Mouse (Mus musculus): Measurements from ENCODE around the gene 4931409K22Rik. TPM values are rescaled to one million over a fixed set of nuclear protein-coding genes. Genes with fewer than 3 reads are reported as not detected.

The 4931409K22Rik gene
- polyA plus RNA-seq, 1 experiment from 2014 or later = 0.23 TPM

GRCm38 (mm10) chr5:24508406-24508805 lies 48.2 kb downstream of the 4931409K22Rik start:
- H3K9ac ChIP-seq = no peak overlapping the region
- H3K36me3 ChIP-seq = no peaks in the 10 kb centered on the region
- no peak for ATAC-seq (replicated peaks; ENCODE audit: low FRiP score)
- 92% methylated on average over 7 of the region's 7 CpGs for WGBS
- no peak overlapping the region for H3K27ac ChIP-seq
- 0 out of 2 replicates have a peak, but pooled peaks cover 2% of the 10 kb centered on the region for H3K9me3 ChIP-seq (replicated peaks)
- H3K4me1 ChIP-seq = peaks cover 19% of the 10 kb centered on the region
- no peak overlapping the region for H3K4me2 ChIP-seq
- H3K4me3 ChIP-seq (replicated peaks) = no peak overlapping the region
- H3K27me3 ChIP-seq = peaks cover 35% of the 10 kb centered on the region

- H3K27me3 ChIP-seq = peaks cover 28% of the 10 kb centered on the region
- no peak overlapping the region for H3K4me2 ChIP-seq
- 0 out of 2 replicates have a peak, but pooled peaks cover 2% of the 10 kb centered on the region for H3K9me3 ChIP-seq (replicated peaks)
- H3K27ac ChIP-seq = no peak overlapping the region
- H3K4me3 ChIP-seq (replicated peaks) = no peak overlapping the region
- ATAC-seq (replicated peaks; ENCODE audit: low FRiP score) = no peak
- H3K4me1 ChIP-seq = peaks cover 9% of the 10 kb centered on the region
- H3K9ac ChIP-seq = no peak overlapping the region
- WGBS = 37% methylated on average over 2 of the region's 2 CpGs
- H3K36me3 ChIP-seq = peaks cover 17% of the 10 kb centered on the region
Observed at GRCm38 (mm10) chr5:24505513-24505912, 51.1 kb downstream of the 4931409K22Rik start.

- H3K9ac ChIP-seq = no peak overlapping the region
- 65% methylated on average over 4 of the region's 4 CpGs for WGBS
- peaks cover 23% of the 10 kb centered on the region for H3K27me3 ChIP-seq
- no peak overlapping the region for H3K27ac ChIP-seq
- H3K4me3 ChIP-seq (replicated peaks) = no peak overlapping the region
- H3K9me3 ChIP-seq (replicated peaks) = no peaks in the 10 kb centered on the region
- peaks cover 26% of the 10 kb centered on the region for H3K4me1 ChIP-seq
- no peak for ATAC-seq (replicated peaks; ENCODE audit: low FRiP score)
- no peak overlapping the region for H3K4me2 ChIP-seq
- peaks cover 45% of the 10 kb centered on the region for H3K36me3 ChIP-seq
Observed at GRCm38 (mm10) chr5:24502786-24503185, 53.8 kb downstream of the 4931409K22Rik start.

GRCm38 (mm10) chr5:24500851-24501250 lies 55.8 kb downstream of the 4931409K22Rik start:
- Histone ChIP-seq H3K27ac (no peak overlapping the region), H3K4me1 (peaks cover 29% of the 10 kb centered on the region)

GRCm38 (mm10) chr5:24499113-24499512 lies 57.5 kb downstream of the 4931409K22Rik start:
- 39% methylated on average over 10 of the region's 10 CpGs for WGBS
- ATAC-seq (replicated peaks; ENCODE audit: low FRiP score) = no peak

More at GRCm38 (mm10) chr5:24500851-24501250, 55.8 kb downstream of the 4931409K22Rik start:
- no peak overlapping the region for H3K4me3 ChIP-seq (replicated peaks)
- H3K27me3 ChIP-seq = peaks cover 23% of the 10 kb centered on the region
- no peak overlapping the region for H3K9ac ChIP-seq
- peaks cover 64% of the 10 kb centered on the region for H3K36me3 ChIP-seq
- H3K9me3 ChIP-seq (replicated peaks) = no peaks in the 10 kb centered on the region
- WGBS = 84% methylated on average over 11 of the region's 11 CpGs
- no peak for ATAC-seq (replicated peaks; ENCODE audit: low FRiP score)
- no peak overlapping the region for H3K4me2 ChIP-seq

GRCm38 (mm10) chr5:24497526-24497925 lies 59.1 kb downstream of the 4931409K22Rik start:
- Histone ChIP-seq H3K27ac (no peak overlapping the region), H3K4me2 (no peak overlapping the region), H3K9ac (no peak overlapping the region), H3K9me3 (replicated peaks) (no peaks in the 10 kb centered on the region), H3K36me3 (peaks cover 96% of the 10 kb centered on the region), H3K4me1 (peaks cover 20% of the 10 kb centered on the region; the same call in 1 of the 2 replicates), H3K27me3 (no peaks in the 10 kb centered on the region), H3K4me3 (replicated peaks) (no peak overlapping the region)
- WGBS = 69% methylated on average over 12 of the region's 12 CpGs
- ATAC-seq (replicated peaks; ENCODE audit: low FRiP score) = no peak

More at GRCm38 (mm10) chr5:24499113-24499512, 57.5 kb downstream of the 4931409K22Rik start:
- peaks cover 20% of the 10 kb centered on the region; the same call in 1 of the 2 replicates for H3K4me1 ChIP-seq
- H3K9ac ChIP-seq = no peak overlapping the region
- peaks cover 8% of the 10 kb centered on the region for H3K27me3 ChIP-seq
- peaks cover 81% of the 10 kb centered on the region for H3K36me3 ChIP-seq
- H3K27ac ChIP-seq = no peak overlapping the region
- no peak overlapping the region for H3K4me2 ChIP-seq
- H3K9me3 ChIP-seq (replicated peaks) = no peaks in the 10 kb centered on the region
- no peak overlapping the region for H3K4me3 ChIP-seq (replicated peaks)

GRCm38 (mm10) chr5:24496756-24497155 lies 59.9 kb downstream of the 4931409K22Rik start:
- Histone ChIP-seq H3K9me3 (replicated peaks) (no peaks in the 10 kb centered on the region), H3K4me3 (replicated peaks) (no peak overlapping the region), H3K4me1 (peaks cover 20% of the 10 kb centered on the region; the same call in 1 of the 2 replicates), H3K27ac (no peak overlapping the region), H3K4me2 (no peak overlapping the region), H3K36me3 (peaks cover 99% of the 10 kb centered on the region), H3K9ac (no peak overlapping the region), H3K27me3 (no peaks in the 10 kb centered on the region)
- 71% methylated on average over 6 of the region's 6 CpGs for WGBS
- no peak for ATAC-seq (replicated peaks; ENCODE audit: low FRiP score)

- H3K27me3 ChIP-seq = no peaks in the 10 kb centered on the region
- no peak overlapping the region for H3K4me3 ChIP-seq (replicated peaks)
- no peak overlapping the region for H3K4me2 ChIP-seq
- peaks cover 99% of the 10 kb centered on the region for H3K36me3 ChIP-seq
- no peaks in the 10 kb centered on the region for H3K9me3 ChIP-seq (replicated peaks)
- H3K4me1 ChIP-seq = peaks cover 20% of the 10 kb centered on the region; the same call in 1 of the 2 replicates
- H3K9ac ChIP-seq = no peak overlapping the region
- H3K27ac ChIP-seq = no peak overlapping the region
- WGBS = 91% methylated on average over 15 of the region's 15 CpGs
- ATAC-seq (replicated peaks; ENCODE audit: low FRiP score) = no peak
Observed at GRCm38 (mm10) chr5:24495019-24495418, 61.6 kb downstream of the 4931409K22Rik start.

MicroRNA genes within 50 kb of the gene (microRNA counts, 519-probe panel; counts per million panel counts)
- microRNA mmu-miR-671-3p (2,156 counts per million, percentile 22 among the panel's probes with 10 or more counts), microRNA mmu-miR-671-5p (31.7 counts per million)

Small RNA genes within 50 kb of the gene (microRNA-seq; reads per million reads assigned to microRNA genes)
- gene Mir671 = 361 reads per million, percentile 71 among the genes with 10 or more reads in this experiment

Other genes starting within 250 kb of the 4931409K22Rik start
- 7.1 and 7.2 TPM in 2 replicates for gene Kcnh2, start 205.2 kb downstream of the 4931409K22Rik start, polyA plus RNA-seq (2015; fragmentation: Nextera tagmentation; extraction: Ambion mirVana)
- gene Nos3, start 192.0 kb downstream of the 4931409K22Rik start, polyA plus RNA-seq (2015; fragmentation: Nextera tagmentation; extraction: Ambion mirVana) = 15.4 and 18.4 TPM in 2 replicates
- gene Atg9b, start 164.7 kb downstream of the 4931409K22Rik start, polyA plus RNA-seq (2015; fragmentation: Nextera tagmentation; extraction: Ambion mirVana) = 0.82 and 1.1 TPM in 2 replicates
- 59.2 and 62.0 TPM in 2 replicates for gene Abcb8, start 163.1 kb downstream of the 4931409K22Rik start, polyA plus RNA-seq (2015; fragmentation: Nextera tagmentation; extraction: Ambion mirVana)
- 0.39 and 0.53 TPM in 2 replicates for gene Asic3, start 143.4 kb downstream of the 4931409K22Rik start, polyA plus RNA-seq (2015; fragmentation: Nextera tagmentation; extraction: Ambion mirVana)
- 50.1 and 52.2 TPM in 2 replicates for gene Cdk5, start 133.3 kb downstream of the 4931409K22Rik start, polyA plus RNA-seq (2015; fragmentation: Nextera tagmentation; extraction: Ambion mirVana)
- gene Slc4a2, start 133.0 kb downstream of the 4931409K22Rik start, polyA plus RNA-seq (2015; fragmentation: Nextera tagmentation; extraction: Ambion mirVana) = 42.3 and 42.7 TPM in 2 replicates
- gene Fastk, start 111.5 kb downstream of the 4931409K22Rik start, polyA plus RNA-seq (2015; fragmentation: Nextera tagmentation; extraction: Ambion mirVana) = 116 and 125 TPM in 2 replicates
- 25.2 and 26.5 TPM in 2 replicates for gene Tmub1, start 109.0 kb downstream of the 4931409K22Rik start, polyA plus RNA-seq (2015; fragmentation: Nextera tagmentation; extraction: Ambion mirVana)
- 18.8 and 21.0 TPM in 2 replicates for gene Agap3, start 104.6 kb downstream of the 4931409K22Rik start, polyA plus RNA-seq (2015; fragmentation: Nextera tagmentation; extraction: Ambion mirVana)
- gene Gbx1, start 29.6 kb downstream of the 4931409K22Rik start, polyA plus RNA-seq (2015; fragmentation: Nextera tagmentation; extraction: Ambion mirVana) = 0.04 and 0.10 TPM in 2 replicates
- gene Asb10, start 15.8 kb downstream of the 4931409K22Rik start, polyA plus RNA-seq (2015; fragmentation: Nextera tagmentation; extraction: Ambion mirVana) = 0.61 and 0.67 TPM in 2 replicates
- gene Abcf2, start 20.7 kb upstream of the 4931409K22Rik start, polyA plus RNA-seq (2015; fragmentation: Nextera tagmentation; extraction: Ambion mirVana) = 118 TPM in 2 replicates
- 23.2 and 24.7 TPM in 2 replicates for gene Chpf2, start 29.9 kb upstream of the 4931409K22Rik start, polyA plus RNA-seq (2015; fragmentation: Nextera tagmentation; extraction: Ambion mirVana)
- 26.5 and 33.4 TPM in 2 replicates for gene Smarcd3, start 67.6 kb upstream of the 4931409K22Rik start, polyA plus RNA-seq (2015; fragmentation: Nextera tagmentation; extraction: Ambion mirVana)
- 40.3 and 41.2 TPM in 2 replicates for gene Nub1, start 128.7 kb upstream of the 4931409K22Rik start, polyA plus RNA-seq (2015; fragmentation: Nextera tagmentation; extraction: Ambion mirVana)
- gene Wdr86, start 173.9 kb upstream of the 4931409K22Rik start, polyA plus RNA-seq (2015; fragmentation: Nextera tagmentation; extraction: Ambion mirVana) = 28.4 and 32.4 TPM in 2 replicates
- 2.0 and 3.4 TPM in 2 replicates for gene Crygn, start 201.2 kb upstream of the 4931409K22Rik start, polyA plus RNA-seq (2015; fragmentation: Nextera tagmentation; extraction: Ambion mirVana)